Mouse (Mus musculus) kidney, adult 2 months (tissue): ENCODE data around the gene Abcb6.

ENCODE experiments used
- CTCF ChIP-seq: fragments of 200-500 bp; conservative IDR thresholded peaks from 2 replicates; pipeline ENCODE4 v1.5.1; 2011; ENCODE audit warnings: low read depth, mild to moderate bottlenecking, control low read depth, low read length, moderate library complexity, mixed read lengths; ENCODE audit not compliant: insufficient read depth, insufficient read length
- POLR2A ChIP-seq: fragments of 200-500 bp; IDR thresholded peaks from one replicate; pipeline ENCODE4 v1.6.1; 2011; ENCODE audit warnings: low read depth, low read length, control low read depth

GRCm38 (mm10) chr1:75222926-75223325 is 42.7 kb upstream of the Abcb6 start:
- no peak for TF ChIP-seq CTCF
- TF ChIP-seq POLR2A, result no peak
